Mouse (Mus musculus) 3134 (cell line): Measurements from ENCODE around the gene Sapcd1.
A peak's percentile ranks its signal among the peaks of the same experiment; 100 is the strongest.
"Not testable (repeated sequence)": the region's sequence is repeated elsewhere in the genome, so short reads cannot be mapped to it uniquely, and the experiment has no call there.

Experiments
- DNase-seq: peaks from one replicate; pipeline ENCODE4 v3.0.0-alpha.2; 2011; ENCODE audit warnings: low spot score; ENCODE audit not compliant: insufficient read length; ENCODE audit errors: extremely low read depth

Gene Sapcd1

GRCm38 (mm10) chr17:35012430-35012829 lies 15.4 kb downstream of the Sapcd1 start:
- DNase-seq: no peak

GRCm38 (mm10) chr17:35011440-35011839 lies 16.4 kb downstream of the Sapcd1 start:
- no peak for DNase-seq

GRCm38 (mm10) chr17:35009586-35009985 lies 18.2 kb downstream of the Sapcd1 start:
- no peak for DNase-seq

GRCm38 (mm10) chr17:35007387-35007991 lies 20.3 kb downstream of the Sapcd1 start:
- DNase-seq: no peak

GRCm38 (mm10) chr17:35005902-35006301 lies 21.9 kb downstream of the Sapcd1 start:
- DNase-seq: not testable (repeated sequence)

GRCm38 (mm10) chr17:35005158-35005557 lies 22.7 kb downstream of the Sapcd1 start:
- DNase-seq: no peak

GRCm38 (mm10) chr17:35004075-35004717 lies 23.6 kb downstream of the Sapcd1 start:
- no peak for DNase-seq

- DNase-seq: no peak
These were observed 24.6 kb downstream of the Sapcd1 start for GRCm38 (mm10) chr17:35003022-35003838.

GRCm38 (mm10) chr17:35002153-35002865 lies 25.5 kb downstream of the Sapcd1 start:
- peak; percentile 46 for DNase-seq

GRCm38 (mm10) chr17:35001452-35002152 lies 26.2 kb downstream of the Sapcd1 start:
- DNase-seq: no peak

GRCm38 (mm10) chr17:35000717-35001451 lies 26.9 kb downstream of the Sapcd1 start, which contains the start of gene Vars:
TSS of gene Vars (plus strand) at chr17:35000987.
- DNase-seq: peak; percentile 96

- DNase-seq: peak; percentile 70
These were observed 27.7 kb downstream of the Sapcd1 start for GRCm38 (mm10) chr17:34999871-35000716.

- no peak for DNase-seq
These were observed 29.0 kb downstream of the Sapcd1 start for GRCm38 (mm10) chr17:34998526-34999430.

- DNase-seq: no peak
These were observed 30.7 kb downstream of the Sapcd1 start for GRCm38 (mm10) chr17:34997142-34997483.

GRCm38 (mm10) chr17:34996411-34997141 lies 31.2 kb downstream of the Sapcd1 start:
- no peak for DNase-seq

GRCm38 (mm10) chr17:34995927-34996326 lies 31.9 kb downstream of the Sapcd1 start:
- DNase-seq: not testable (repeated sequence)

- DNase-seq: not testable (repeated sequence)
These were observed 32.6 kb downstream of the Sapcd1 start for GRCm38 (mm10) chr17:34995192-34995591.
